Mouse (Mus musculus): ENCODE measurements around the gene Thyn1. TPM values are rescaled to one million over a fixed set of nuclear protein-coding genes. Genes with fewer than 3 reads are reported as not detected.

Thyn1 gene
- total and polyA plus RNA-seq, 3 experiments = 105 to 130 TPM; not detected in 1

DNA sequence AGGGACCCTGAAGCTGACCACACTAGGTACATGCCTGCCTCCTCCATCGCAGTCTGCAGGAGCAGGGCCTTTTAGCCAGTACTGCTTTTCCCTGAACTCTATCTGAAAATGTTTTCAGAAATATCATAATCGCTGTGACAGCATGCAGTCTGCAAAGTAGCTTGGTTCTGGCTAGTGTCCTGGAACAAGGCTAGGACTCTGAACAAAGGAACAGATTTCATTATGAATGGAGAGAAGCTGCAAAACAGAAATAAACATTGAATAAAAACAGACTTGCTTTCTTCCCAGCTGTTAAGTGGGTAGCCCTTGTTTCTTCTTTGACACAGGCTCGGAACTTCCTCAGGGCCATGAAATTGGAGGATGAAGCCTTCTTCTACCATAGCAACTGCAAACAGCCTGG lies 5.7 kb downstream of the Thyn1 start:
- no peaks in the 10 kb centered on the region for H3K9me3 ChIP-seq (replicated peaks; ENCODE audit: insufficient read depth, low read length)
- H3K27ac ChIP-seq (ENCODE audit: control insufficient read depth, low read depth, low read length) = no peak overlapping the region
- no peaks in the 10 kb centered on the region for H3K27me3 ChIP-seq (ENCODE audit: control insufficient read depth in 1 of 2, insufficient read depth in 2 of 2, low read length in 2 of 2)
- H3K4me3 ChIP-seq (ENCODE audit: control insufficient read depth in 1 of 2, insufficient read depth in 1 of 2, low read depth in 2 of 2, low read length in 2 of 2) = no peak overlapping the region
- H3K79me2 ChIP-seq (ENCODE audit: control insufficient read depth, insufficient read depth, low read length, poor library complexity) = peaks cover 4% of the 10 kb centered on the region; the same call in 1 of the 2 replicates
- no peak overlapping the region for H3K9ac ChIP-seq (ENCODE audit: control insufficient read depth, low read depth, low read length, poor library complexity, severe bottlenecking)
- H3K4me1 ChIP-seq (ENCODE audit: control insufficient read depth in 1 of 2, insufficient read depth in 2 of 2, low read length in 2 of 2) = peaks cover 4 to 13% of the 10 kb centered on the region in 2 experiments
- DNase-seq (ENCODE audit: low read depth, low spot score) = no peak
- H3K36me3 ChIP-seq (ENCODE audit: control insufficient read depth in 1 of 2, insufficient read depth in 2 of 2, low read length in 2 of 2) = peaks cover 10 to 22% of the 10 kb centered on the region in 2 experiments
- no peak for TF ChIP-seq HCFC1 (IDR thresholded peaks at IDR 0.05; ENCODE audit: low read depth, low read length)
- TF ChIP-seq KAT2A (conservative IDR thresholded peaks at IDR 0.05; ENCODE audit: low read depth, low read length) = no peak
- TF ChIP-seq USF1 (IDR thresholded peaks at IDR 0.05; ENCODE audit: low read depth, low read length) = no peak
- no peak for TF ChIP-seq EP300 (IDR thresholded peaks at IDR 0.05; ENCODE audit: low read depth in 1 of 2, low read length in 2 of 2)
- TF ChIP-seq SIN3A (IDR thresholded peaks at IDR 0.05; ENCODE audit: low read length) = no peak
- no peak for TF ChIP-seq POLR2AphosphoS5 (IDR thresholded peaks at IDR 0.05; ENCODE audit: borderline replicate concordance, low read depth, low read length)
- TF ChIP-seq ZMIZ1 (IDR thresholded peaks at IDR 0.05; ENCODE audit: low read depth, low read length) = no peak
- no peak for TF ChIP-seq CTCF (IDR thresholded peaks at IDR 0.05 in 2 of 3, conservative IDR thresholded peaks at IDR 0.05 in 1 of 3; ENCODE audit: control insufficient read depth in 1 of 3, insufficient read depth in 1 of 3, low read depth in 2 of 3, low read length in 3 of 3, poor library complexity in 1 of 3, severe bottlenecking in 1 of 3)
- TF ChIP-seq ZC3H11A (IDR thresholded peaks at IDR 0.05; ENCODE audit: low read depth, low read length) = no peak
- no peak for TF ChIP-seq TAL1 (IDR thresholded peaks at IDR 0.05; ENCODE audit: low read length)

GRCm38 (mm10) chr9:27005933-27006332 lies 6.4 kb downstream of the Thyn1 start:
- Histone ChIP-seq H3K27me3 (ENCODE audit: control insufficient read depth in 1 of 2, insufficient read depth in 2 of 2, low read length in 2 of 2) (no peaks in the 10 kb centered on the region), H3K27ac (ENCODE audit: control insufficient read depth, low read depth, low read length) (no peak overlapping the region), H3K9me3 (replicated peaks; ENCODE audit: insufficient read depth, low read length) (no peaks in the 10 kb centered on the region), H3K79me2 (ENCODE audit: control insufficient read depth, insufficient read depth, low read length, poor library complexity) (no peaks in the 10 kb centered on the region), H3K4me3 (ENCODE audit: control insufficient read depth in 1 of 2, insufficient read depth in 1 of 2, low read depth in 2 of 2, low read length in 2 of 2) (no peak overlapping the region), H3K4me1 (ENCODE audit: control insufficient read depth in 1 of 2, insufficient read depth in 2 of 2, low read length in 2 of 2) (peaks cover 0 to 9% of the 10 kb centered on the region in 2 experiments; a peak in 3 of 4 replicates), H3K9ac (ENCODE audit: control insufficient read depth, low read depth, low read length, poor library complexity, severe bottlenecking) (no peak overlapping the region), H3K36me3 (ENCODE audit: control insufficient read depth in 1 of 2, insufficient read depth in 2 of 2, low read length in 2 of 2) (peaks cover 10 to 16% of the 10 kb centered on the region in 2 experiments)
- TF ChIP-seq MAX (IDR thresholded peaks at IDR 0.05; ENCODE audit: low read length) (no peak), UBTF (IDR thresholded peaks at IDR 0.05; ENCODE audit: borderline replicate concordance, insufficient read depth, low read depth, low read length) (no peak), RAD21 (IDR thresholded peaks at IDR 0.05; ENCODE audit: low read depth, low read length) (no peak), TCF12 (IDR thresholded peaks at IDR 0.05; ENCODE audit: low read depth, low read length) (no peak), E2F4 (IDR thresholded peaks at IDR 0.05; ENCODE audit: borderline replicate concordance, low read depth, low read length) (no peak), MYC (IDR thresholded peaks at IDR 0.05; ENCODE audit: low read depth, low read length) (no peak), EP300 (IDR thresholded peaks at IDR 0.05; ENCODE audit: low read depth in 1 of 2, low read length in 2 of 2) (no peak), SMC3 (IDR thresholded peaks at IDR 0.05; ENCODE audit: low read depth, low read length) (no peak), RCOR1 (IDR thresholded peaks at IDR 0.05; ENCODE audit: low read depth, low read length) (no peak), TAL1 (IDR thresholded peaks at IDR 0.05; ENCODE audit: low read length) (no peak)
- DNase-seq (ENCODE audit: low read depth, low spot score) = no peak

All from MEL (cell line).